Mouse (Mus musculus) small intestine, adult 2 months (tissue): ENCODE data around the gene Ccnt2. TPM values are rescaled to one million over a fixed set of nuclear protein-coding genes. Genes with fewer than 3 reads are reported as not detected.

Experiments
- H3K27ac ChIP-seq: fragments of 200-500 bp; 2 replicates; pipeline ENCODE4 v1.5.1; 2012; ENCODE audit warnings: low read depth, low read length, control low read depth, inconsistent platforms; ENCODE audit not compliant: insufficient read depth
- H3K27me3 ChIP-seq: fragments of 200-500 bp; 2 replicates; pipeline ENCODE4 v1.6.1; 2012; ENCODE audit warnings: mild to moderate bottlenecking, moderate library complexity, low read length, inconsistent platforms; ENCODE audit not compliant: control insufficient read depth, insufficient read depth
- H3K36me3 ChIP-seq: fragments of 200-500 bp; 2 replicates; pipeline ENCODE4 v1.6.1; 2012; ENCODE audit warnings: mild to moderate bottlenecking, low read length, control low read depth, inconsistent platforms; ENCODE audit not compliant: control insufficient read depth, insufficient read depth
- H3K4me1 ChIP-seq: fragments of 200-500 bp; 2 replicates; pipeline ENCODE4 v1.6.1; 2012; ENCODE audit warnings: low read length, inconsistent platforms, mixed read lengths; ENCODE audit not compliant: control insufficient read depth, insufficient read depth, insufficient read length
- H3K4me3 ChIP-seq: fragments of 200-500 bp; 2 replicates; pipeline ENCODE4 v1.5.1; 2012; ENCODE audit warnings: low read depth, mild to moderate bottlenecking, control low read depth, inconsistent platforms, low read length, moderate library complexity
- CTCF ChIP-seq: fragments of 200-500 bp; IDR thresholded peaks from 2 replicates; pipeline ENCODE4 v1.5.1; 2012; ENCODE audit warnings: low read depth, mild to moderate bottlenecking, control low read depth, inconsistent platforms, low read length, moderate library complexity, mixed read lengths; ENCODE audit not compliant: insufficient replicate concordance, insufficient read length; ENCODE audit errors: extremely low read depth
- POLR2A ChIP-seq: fragments of 200-500 bp; IDR thresholded peaks from 2 replicates; pipeline ENCODE4 v1.6.1; 2012; ENCODE audit warnings: low read depth, mild to moderate bottlenecking, control low read depth, inconsistent platforms, low read length, moderate library complexity
- WGBS: fragments of 180-500 bp; shearing (Covaris S2); methylation state at CpG from one replicate; pipeline ENCODE4 v1.1.7; 2018; 5-methylcytosine and 5-hydroxymethylcytosine counted together
- polyA plus RNA-seq: library from polyadenylated mRNA; depleted of rRNA; stranded (reverse); fragments of >200 nt; gene quantifications from 2 replicates; pipeline ENCODE4 v1.2.3, GENCODE M21; 2012; rRNA removed

The Ccnt2 gene
- polyA plus RNA-seq: 4.3 and 8.3 TPM in 2 replicates

GRCm38 (mm10) chr1:127773803-127774500 is at the start of gene Ccnt2:
Ccnt2 (plus strand) TSS chr1:127774164.
- Histone ChIP-seq H3K4me1 (peaks cover 8% of the 10 kb centered on the region; the same call in 1 of the 2 replicates), H3K27me3 (no peaks in the 10 kb centered on the region), H3K27ac (peak within 1 kb of the TSS; percentile 93), H3K36me3 (peaks cover 2% of the 10 kb centered on the region; the same call in 1 of the 2 replicates), H3K4me3 (peak within 1 kb of the TSS; percentile 91)
- under 1% methylated on average over 63 of the region's 63 CpGs for WGBS
- TF ChIP-seq CTCF (no peak), POLR2A (peak; percentile 81)

- no peaks in the 10 kb centered on the region for H3K27me3 ChIP-seq
- no peak within 1 kb of the TSS for H3K4me3 ChIP-seq
- WGBS: 70% methylated on average over 4 of the region's 4 CpGs
- no peaks in the 10 kb centered on the region for H3K4me1 ChIP-seq
- H3K27ac ChIP-seq: no peak within 1 kb of the TSS
- no peaks in the 10 kb centered on the region for H3K36me3 ChIP-seq
- TF ChIP-seq POLR2A (no peak), CTCF (no peak)
Measured at GRCm38 (mm10) chr1:127729096-127729495, 44.9 kb upstream of the Ccnt2 start, which contains the start of gene Acmsd. Acmsd (plus strand) TSS chr1:127729413.

GRCm38 (mm10) chr1:127731086-127731485 is 42.9 kb upstream of the Ccnt2 start:
- no peak for TF ChIP-seq POLR2A
- no peak for TF ChIP-seq CTCF
- Histone ChIP-seq H3K4me1 (no peaks in the 10 kb centered on the region), H3K27me3 (no peaks in the 10 kb centered on the region), H3K27ac (no peak overlapping the region), H3K4me3 (no peak overlapping the region), H3K36me3 (no peaks in the 10 kb centered on the region)
- WGBS: 50% methylated on average over 3 of the region's 3 CpGs

- no peak overlapping the region for H3K27ac ChIP-seq
Measured at GRCm38 (mm10) chr1:127732435-127732834, 41.5 kb upstream of the Ccnt2 start.

GRCm38 (mm10) chr1:127732841-127733240 is 41.1 kb upstream of the Ccnt2 start:
- H3K4me1 ChIP-seq: no peaks in the 10 kb centered on the region
- H3K36me3 ChIP-seq: no peaks in the 10 kb centered on the region
- H3K4me3 ChIP-seq: no peak overlapping the region
- WGBS: 54% methylated on average over 3 of the region's 3 CpGs
- H3K27ac ChIP-seq: no peak overlapping the region
- no peaks in the 10 kb centered on the region for H3K27me3 ChIP-seq
- no peak for TF ChIP-seq CTCF

More at GRCm38 (mm10) chr1:127732435-127732834, 41.5 kb upstream of the Ccnt2 start:
- Histone ChIP-seq H3K36me3 (no peaks in the 10 kb centered on the region), H3K4me1 (no peaks in the 10 kb centered on the region), H3K4me3 (no peak overlapping the region), H3K27me3 (no peaks in the 10 kb centered on the region)
- TF ChIP-seq POLR2A: no peak
- TF ChIP-seq CTCF: no peak
- WGBS: 70% methylated on average over 3 of the region's 3 CpGs

GRCm38 (mm10) chr1:127735356-127735755 is 38.6 kb upstream of the Ccnt2 start:
- WGBS: 19% methylated on average over 3 of the region's 3 CpGs
- Histone ChIP-seq H3K4me3 (no peak overlapping the region), H3K4me1 (no peaks in the 10 kb centered on the region), H3K27ac (no peak overlapping the region), H3K36me3 (no peaks in the 10 kb centered on the region), H3K27me3 (no peaks in the 10 kb centered on the region)
- TF ChIP-seq POLR2A: no peak
- no peak for TF ChIP-seq CTCF

- no peaks in the 10 kb centered on the region for H3K36me3 ChIP-seq
- H3K27me3 ChIP-seq: no peaks in the 10 kb centered on the region
- H3K4me1 ChIP-seq: no peaks in the 10 kb centered on the region
- H3K27ac ChIP-seq: no peak overlapping the region
- TF ChIP-seq CTCF: no peak
- TF ChIP-seq POLR2A: no peak
- no peak overlapping the region for H3K4me3 ChIP-seq
- 52% methylated on average over 11 of the region's 11 CpGs for WGBS
Measured at GRCm38 (mm10) chr1:127750401-127751102, 23.4 kb upstream of the Ccnt2 start.
